Mouse (Mus musculus) midbrain, postnatal 0 days (tissue): ENCODE data around the gene Col4a3bp. TPM values are rescaled to one million over a fixed set of nuclear protein-coding genes. Genes with fewer than 3 reads are reported as not detected.
"Not testable (repeated sequence)": the region's sequence is repeated elsewhere in the genome, so short reads cannot be mapped to it uniquely, and the experiment has no call there.

Experiments used
- ATAC-seq: fragments of 200-750 bp; cut with Nextera tagmentation; 2 replicates; pipeline ENCODE4 v1.8.0; 2017; ENCODE audit warnings: moderate number of reproducible peaks, mild to moderate bottlenecking, moderate TSS enrichment, moderate library complexity; ENCODE audit not compliant: low FRiP score
- DNase-seq: peaks from one replicate; pipeline ENCODE4 v3.0.0-alpha.2; 2015; ENCODE audit warnings: low spot score
- H3K27ac ChIP-seq: fragments of 300-500 bp; sonication (generic); 2 replicates; pipeline ENCODE4 v1.5.1; 2014; ENCODE audit warnings: low read depth, mild to moderate bottlenecking, low read length, mixed read lengths
- H3K27me3 ChIP-seq: fragments of 300-500 bp; sonication (generic); 2 replicates; pipeline ENCODE4 v1.6.1; 2014; ENCODE audit warnings: low read length, control low read depth, mixed read lengths; ENCODE audit not compliant: insufficient read depth
- H3K36me3 ChIP-seq: fragments of 300-500 bp; sonication (generic); 2 replicates; pipeline ENCODE4 v1.6.1; 2014; ENCODE audit warnings: low read length, control low read depth, mixed read lengths; ENCODE audit not compliant: insufficient read depth
- H3K4me1 ChIP-seq: fragments of 300-500 bp; sonication (generic); 2 replicates; pipeline ENCODE4 v1.6.1; 2014; ENCODE audit warnings: mild to moderate bottlenecking, control low read depth, antibody characterized with exemption, low read length, mixed read lengths; ENCODE audit not compliant: insufficient read depth
- H3K4me2 ChIP-seq: fragments of 300-500 bp; sonication (generic); 2 replicates; pipeline ENCODE4 v1.6.1; 2014; ENCODE audit warnings: low read depth, mild to moderate bottlenecking, low read length, mixed read lengths; ENCODE audit not compliant: poor library complexity, severe bottlenecking
- H3K4me3 ChIP-seq: fragments of 300-500 bp; sonication (generic); 2 replicates; pipeline ENCODE4 v1.5.1; 2014; ENCODE audit warnings: low read depth, mild to moderate bottlenecking, low read length, moderate library complexity
- H3K9ac ChIP-seq: fragments of 300-500 bp; sonication (generic); replicated peaks from 2 replicates; pipeline ENCODE4 v1.6.1; 2014; ENCODE audit warnings: mild to moderate bottlenecking, low read length, moderate library complexity, mixed read lengths; ENCODE audit not compliant: poor library complexity, severe bottlenecking
- H3K9me3 ChIP-seq: fragments of 300-500 bp; sonication (generic); 2 replicates; pipeline ENCODE4 v1.6.1; 2016; ENCODE audit warnings: low read length, control low read depth
- CTCF ChIP-seq: IDR thresholded peaks from 2 replicates; pipeline ENCODE4 v1.5.1; 2016; ENCODE audit warnings: antibody characterized with exemption, mild to moderate bottlenecking
- WGBS: fragments of 180-500 bp; shearing (Covaris S2); extraction: QIAGEN DNeasy Blood & Tissue Kit; methylation state at CpG from one replicate; pipeline ENCODE4 v1.1.7; 2014; 5-methylcytosine and 5-hydroxymethylcytosine counted together
- polyA plus RNA-seq: library from polyadenylated mRNA; unstranded; fragments of >200 nt; fragmentation: Nextera tagmentation; extraction: Ambion mirVana; gene quantifications from 2 replicates; pipeline ENCODE4 v1.2.1, GENCODE M21; 2015
- total RNA-seq: library from RNA; depleted of rRNA; stranded (reverse); fragments of >200 nt; gene quantifications from 2 replicates; pipeline ENCODE4 v1.2.3, GENCODE M21; 2014

Col4a3bp gene
- total and polyA plus RNA-seq, 2 experiments from 2014 or later, result 9.6 to 43.4 TPM

- H3K9me3 ChIP-seq, result no peaks in the 10 kb centered on the region
- H3K4me3 ChIP-seq, result no peak overlapping the region
- ATAC-seq (no peak), DNase-seq (no peak)
- no peaks in the 10 kb centered on the region for H3K4me1 ChIP-seq
- H3K36me3 ChIP-seq, result peaks cover 76% of the 10 kb centered on the region
- H3K27me3 ChIP-seq, result no peaks in the 10 kb centered on the region
- H3K27ac ChIP-seq, result no peak overlapping the region
- no peak overlapping the region for H3K9ac ChIP-seq
- no peak overlapping the region for H3K4me2 ChIP-seq
- WGBS, result 84% methylated on average over 7 of the region's 7 CpGs
- TF ChIP-seq CTCF, result no peak
These were observed 116.5 kb downstream of the Col4a3bp start for GRCm38 (mm10) chr13:96658936-96659335.

- Histone ChIP-seq H3K27ac (no peak overlapping the region), H3K9ac (no peak overlapping the region), H3K4me2 (no peak overlapping the region), H3K27me3 (no peaks in the 10 kb centered on the region), H3K4me3 (no peak overlapping the region), H3K4me1 (no peaks in the 10 kb centered on the region), H3K9me3 (no peaks in the 10 kb centered on the region), H3K36me3 (peaks cover 75% of the 10 kb centered on the region)
- DNase-seq (peak; percentile 27), ATAC-seq (0 out of 2 replicates have a peak, but pooled peaks have one; percentile 38)
- no peak for TF ChIP-seq CTCF
- 43% methylated on average over 10 of the region's 10 CpGs for WGBS
These were observed 117.9 kb downstream of the Col4a3bp start for GRCm38 (mm10) chr13:96660095-96660860.

GRCm38 (mm10) chr13:96663120-96663519, 120.7 kb downstream of the Col4a3bp start:
- not testable (repeated sequence) for DNase-seq, H3K9ac ChIP-seq, H3K9me3 ChIP-seq, H3K27ac ChIP-seq, H3K4me3 ChIP-seq, H3K27me3 ChIP-seq, ATAC-seq, H3K4me2 ChIP-seq
- 96% methylated on average over 4 of the region's 4 CpGs for WGBS
- peaks cover 11% of the 10 kb centered on the region; the same call in 1 of the 2 replicates for H3K4me1 ChIP-seq
- peaks cover 59% of the 10 kb centered on the region for H3K36me3 ChIP-seq

- Histone ChIP-seq H3K27ac (no peak overlapping the region), H3K4me3 (no peak overlapping the region), H3K36me3 (peaks cover 45% of the 10 kb centered on the region), H3K27me3 (no peaks in the 10 kb centered on the region), H3K9me3 (no peaks in the 10 kb centered on the region), H3K4me2 (no peak overlapping the region), H3K4me1 (peaks cover 11% of the 10 kb centered on the region; the same call in 1 of the 2 replicates), H3K9ac (no peak overlapping the region)
- no peak for ATAC-seq
- no peak for TF ChIP-seq CTCF
- no peak for DNase-seq
- 94% methylated on average over 7 of the region's 7 CpGs for WGBS
These were observed 122.1 kb downstream of the Col4a3bp start for GRCm38 (mm10) chr13:96664419-96664974.

- peak overlapping the region; percentile 99 for H3K4me3 ChIP-seq
- DNase-seq (no peak), ATAC-seq (no peak)
- 2% methylated on average over 13 of the region's 13 CpGs for whole genome bisulfite sequencing
- H3K27ac ChIP-seq, result peak overlapping the region; percentile 96
- peaks cover 11% of the 10 kb centered on the region; the same call in 1 of the 2 replicates for H3K4me1 ChIP-seq
- H3K4me2 ChIP-seq, result peak overlapping the region; percentile 80
- peaks cover 10% of the 10 kb centered on the region for H3K36me3 ChIP-seq
- no peak for TF ChIP-seq CTCF
- peak overlapping the region; percentile 96 for H3K9ac ChIP-seq
- H3K27me3 ChIP-seq, result no peaks in the 10 kb centered on the region
- H3K9me3 ChIP-seq, result no peaks in the 10 kb centered on the region
These were observed 127.6 kb downstream of the Col4a3bp start for GRCm38 (mm10) chr13:96670019-96670405.
